Mouse (Mus musculus): Measurements from ENCODE around the gene Ptprz1. TPM values are rescaled to one million over a fixed set of nuclear protein-coding genes. Genes with fewer than 3 reads are reported as not detected.

The Ptprz1 gene
- 0.19 TPM for polyA plus RNA-seq (2017; shearing (Covaris generic))

DNA sequence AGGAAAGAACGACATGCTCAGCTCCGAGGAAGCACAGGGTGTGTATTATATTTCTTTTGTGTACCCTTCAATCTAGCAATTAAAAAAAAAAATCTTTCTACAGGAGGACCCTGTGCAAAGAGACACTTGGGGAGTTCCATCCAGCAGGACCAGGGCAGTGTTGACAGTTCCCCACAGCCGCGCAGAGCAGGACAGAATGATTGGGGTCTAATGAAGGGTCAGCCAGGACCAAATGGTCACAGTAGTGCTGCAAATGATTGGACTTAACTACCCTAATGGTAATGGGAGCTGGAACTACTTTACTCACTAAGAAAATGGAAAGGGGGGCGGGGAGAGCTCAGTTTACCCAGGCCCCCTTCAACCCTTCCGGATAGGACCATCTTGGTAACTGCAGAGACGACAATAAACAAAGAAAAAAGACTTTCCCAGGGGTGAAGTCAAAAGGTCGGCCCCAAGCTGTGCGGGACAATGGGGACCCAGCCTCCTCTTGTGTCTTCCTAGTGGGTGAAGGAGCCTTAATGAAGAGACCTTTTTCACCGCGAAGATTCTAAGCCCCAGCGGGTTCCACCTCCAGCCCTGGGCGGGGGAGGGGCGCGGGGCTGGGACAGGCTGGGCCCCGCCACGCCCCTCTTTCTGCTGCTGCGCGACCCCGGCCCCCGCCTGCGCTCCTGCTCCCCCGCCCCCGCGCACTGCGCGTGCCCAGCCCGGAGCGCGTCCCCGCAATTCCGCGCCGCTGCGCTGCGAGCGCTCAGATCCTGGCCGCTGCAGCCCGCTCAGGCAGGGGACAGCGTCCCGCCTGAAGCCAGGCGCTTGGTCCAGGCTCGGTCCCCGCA is at the start of gene Ptprz1:
Gene Ptprz1, plus strand, starts transcription at position 722 of the 833 bp plus-strand sequence.

All from effector memory CD4-positive, alpha-beta T cell, adult 5 months (primary cell).